Mouse (Mus musculus) embryonic facial prominence, embryonic 12.5 days (tissue): ENCODE data around the gene Spata18. TPM values are rescaled to one million over a fixed set of nuclear protein-coding genes. Genes with fewer than 3 reads are reported as not detected.

Experiments
- ATAC-seq: fragments of 200-750 bp; cut with Nextera tagmentation; 2 replicates; pipeline ENCODE4 v1.8.0; 2017; ENCODE audit not compliant: insufficient number of reproducible peaks, insufficient read depth, low FRiP score, low TSS enrichment
- H3K27ac ChIP-seq: fragments of 300-500 bp; sonication (generic); 2 replicates; pipeline ENCODE4 v1.5.1; 2016; ENCODE audit warnings: mild to moderate bottlenecking
- H3K27me3 ChIP-seq: fragments of 300-500 bp; sonication (generic); 2 replicates; pipeline ENCODE4 v1.6.1; 2016; ENCODE audit warnings: mild to moderate bottlenecking, moderate library complexity
- H3K36me3 ChIP-seq: fragments of 300-500 bp; sonication (generic); 2 replicates; pipeline ENCODE4 v1.6.1; 2016; ENCODE audit warnings: mild to moderate bottlenecking
- H3K4me1 ChIP-seq: fragments of 300-500 bp; sonication (generic); 2 replicates; pipeline ENCODE4 v1.6.1; 2016
- H3K4me2 ChIP-seq: fragments of 300-500 bp; sonication (generic); replicated peaks from 2 replicates; pipeline ENCODE4 v1.6.1; 2016; ENCODE audit warnings: mild to moderate bottlenecking, moderate library complexity
- H3K4me3 ChIP-seq: fragments of 300-500 bp; sonication (generic); 2 replicates; pipeline ENCODE4 v1.5.1; 2016; ENCODE audit warnings: mild to moderate bottlenecking
- H3K9ac ChIP-seq: fragments of 300-500 bp; sonication (generic); 2 replicates; pipeline ENCODE4 v1.6.1; 2016; ENCODE audit warnings: mild to moderate bottlenecking, moderate library complexity
- H3K9me3 ChIP-seq: fragments of 300-500 bp; sonication (generic); 2 replicates; pipeline ENCODE4 v1.6.1; 2016; ENCODE audit warnings: mild to moderate bottlenecking, moderate library complexity
- WGBS: fragments of 180-500 bp; shearing (Covaris S2); methylation state at CpG from one replicate; pipeline ENCODE4 v1.1.7; 2016; 5-methylcytosine and 5-hydroxymethylcytosine counted together
- polyA plus RNA-seq: library from polyadenylated mRNA; unstranded; fragments of >200 nt; fragmentation: Nextera tagmentation; extraction: Ambion mirVana; gene quantifications from 2 replicates; pipeline ENCODE4 v1.2.1, GENCODE M21; 2016

Gene Spata18
- polyA plus RNA-seq, 1 experiment from 2014 or later: 0.29 TPM

GRCm38 (mm10) chr5:73725981-73726380 lies 74.8 kb downstream of the Spata18 start:
- Histone ChIP-seq H3K27me3 (no peaks in the 10 kb centered on the region), H3K36me3 (no peaks in the 10 kb centered on the region), H3K4me1 (0 out of 2 replicates have a peak, but pooled peaks cover 3% of the 10 kb centered on the region), H3K4me2 (no peak overlapping the region), H3K4me3 (no peak overlapping the region), H3K27ac (no peak overlapping the region), H3K9me3 (no peaks in the 10 kb centered on the region), H3K9ac (no peak overlapping the region)
- no peak for ATAC-seq
- WGBS: 89% methylated on average over 4 of the region's 4 CpGs

- 80% methylated on average over 7 of the region's 7 CpGs for WGBS
- H3K36me3 ChIP-seq: no peaks in the 10 kb centered on the region
- no peak overlapping the region for H3K27ac ChIP-seq
- no peak overlapping the region for H3K9ac ChIP-seq
- ATAC-seq: no peak
- H3K4me1 ChIP-seq: peaks cover 21% of the 10 kb centered on the region
- H3K4me3 ChIP-seq: no peak overlapping the region
- no peak overlapping the region for H3K4me2 ChIP-seq
- H3K9me3 ChIP-seq: no peaks in the 10 kb centered on the region
- no peaks in the 10 kb centered on the region for H3K27me3 ChIP-seq
These were observed 77.5 kb downstream of the Spata18 start for GRCm38 (mm10) chr5:73728651-73729050.

Other genes with a start within 250 kb of the Spata18 start
- gene Cwh43, start 245.3 kb upstream of the Spata18 start, polyA plus RNA-seq: not detected in 2 replicates
- gene Dcun1d4, start 170.4 kb upstream of the Spata18 start, polyA plus RNA-seq: 37.9 and 39.4 TPM in 2 replicates
- 0.11 and 0.33 TPM in 2 replicates for gene Lrrc66, start 18.9 kb upstream of the Spata18 start, polyA plus RNA-seq
- 27.6 and 31.1 TPM in 2 replicates for gene Sgcb, start 3.6 kb upstream of the Spata18 start, polyA plus RNA-seq